Mouse (Mus musculus) spleen, adult 2 months (tissue): ENCODE measurements around the gene Cit.

ENCODE experiments used
- CTCF ChIP-seq: fragments of 200-500 bp; IDR thresholded peaks from 2 replicates; pipeline ENCODE4 v1.5.1; 2011; ENCODE audit warnings: mild to moderate bottlenecking, inconsistent platforms; ENCODE audit not compliant: insufficient read depth, insufficient read length, insufficient replicate concordance; ENCODE audit errors: extremely low read depth
- POLR2A ChIP-seq: fragments of 200-500 bp; IDR thresholded peaks from 2 replicates; pipeline ENCODE4 v1.6.1; 2011; ENCODE audit warnings: low read depth, low read length, inconsistent platforms

- no peak for TF ChIP-seq CTCF
- TF ChIP-seq POLR2A = no peak
These were observed 23.5 kb downstream of the Cit start for GRCm38 (mm10) chr5:115868540-115868939.
